Mouse (Mus musculus): ENCODE results near the gene Fam208b.

Gene Fam208b

DNA sequence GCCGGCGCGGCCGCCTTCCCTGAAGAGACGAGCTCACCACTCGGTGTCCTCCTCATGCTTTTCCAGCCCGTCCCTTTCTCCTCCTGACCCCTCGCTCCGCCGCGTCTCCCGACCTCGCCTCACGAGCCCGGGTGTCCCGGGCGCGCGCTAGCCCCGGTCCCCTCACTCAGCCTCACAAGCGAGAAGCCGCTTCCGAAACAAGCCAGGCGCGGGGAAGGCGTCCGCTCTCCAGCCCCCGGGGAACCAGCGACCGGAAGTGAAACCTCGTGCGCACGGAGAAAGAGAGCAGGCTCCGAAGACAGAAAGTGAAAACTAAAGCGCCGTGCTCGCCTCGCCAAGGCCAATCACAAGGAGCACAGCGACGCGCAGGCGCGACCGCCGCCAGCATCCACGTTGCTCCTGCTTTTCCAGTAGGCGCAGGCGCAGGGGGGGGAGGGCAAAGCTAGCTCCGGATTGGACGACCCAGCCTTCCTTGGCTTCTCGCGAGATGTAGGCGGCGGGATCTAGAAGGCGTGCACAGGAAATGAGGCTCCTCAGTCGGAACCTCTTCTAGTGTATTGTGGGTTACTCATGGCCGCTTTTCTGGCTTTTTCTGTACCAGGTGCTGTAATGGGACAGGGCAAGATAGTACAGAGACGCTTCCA is at the start of gene Fam208b:
Gene Fam208b (minus strand): TSS at position 314 of the 644 bp plus-strand sequence.
- DNase-seq (ENCODE audit: low read depth), result peak; percentile 93

DNA sequence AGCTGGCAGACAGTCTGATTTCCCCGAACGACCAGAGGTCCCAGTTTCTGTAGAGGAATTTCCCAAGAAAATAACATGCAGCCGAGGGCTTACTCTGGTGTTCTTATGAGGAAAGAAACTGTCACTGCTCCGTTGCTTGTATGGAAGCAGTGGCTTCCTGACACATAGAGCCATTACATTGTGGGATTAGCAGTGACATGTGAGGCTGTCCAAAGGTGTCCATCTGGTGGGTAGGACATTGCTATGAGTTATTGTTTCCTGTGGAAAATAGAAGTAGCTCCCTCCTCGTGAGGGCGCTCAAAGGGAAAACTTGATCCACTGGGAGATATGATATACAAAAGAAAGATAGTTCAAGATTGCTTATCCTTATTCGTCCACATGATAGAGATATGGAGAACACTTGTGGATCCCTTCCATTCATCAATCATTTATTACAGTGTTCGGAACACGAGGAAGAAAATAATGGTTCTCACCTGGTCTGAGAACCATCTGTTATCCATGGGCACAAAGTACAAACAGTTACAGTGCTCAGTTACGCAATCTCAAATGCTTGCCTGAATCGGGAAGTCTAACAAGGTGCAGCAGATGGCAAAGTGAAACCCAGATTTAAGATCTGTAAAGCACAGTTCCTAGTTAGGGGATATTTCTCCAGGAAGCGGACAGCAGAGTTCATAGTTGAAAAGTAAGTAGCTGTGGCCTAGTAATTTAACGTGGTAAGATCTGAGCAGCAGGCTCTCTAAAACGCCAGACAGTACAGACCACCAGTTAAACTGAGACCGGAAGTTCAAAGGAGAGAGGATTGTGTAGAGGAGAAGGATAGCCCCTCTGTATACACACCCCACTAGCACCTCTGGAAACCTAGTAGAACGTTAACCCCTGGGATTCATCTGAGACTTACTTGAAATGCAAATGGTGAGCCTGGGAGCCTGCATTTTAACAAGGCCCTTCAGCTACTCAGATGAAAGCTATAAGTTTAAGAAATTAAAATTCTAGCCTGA is 48.6 kb upstream of the Fam208b start:
- DNase-seq (ENCODE audit: low read depth), result no peak

DNA sequence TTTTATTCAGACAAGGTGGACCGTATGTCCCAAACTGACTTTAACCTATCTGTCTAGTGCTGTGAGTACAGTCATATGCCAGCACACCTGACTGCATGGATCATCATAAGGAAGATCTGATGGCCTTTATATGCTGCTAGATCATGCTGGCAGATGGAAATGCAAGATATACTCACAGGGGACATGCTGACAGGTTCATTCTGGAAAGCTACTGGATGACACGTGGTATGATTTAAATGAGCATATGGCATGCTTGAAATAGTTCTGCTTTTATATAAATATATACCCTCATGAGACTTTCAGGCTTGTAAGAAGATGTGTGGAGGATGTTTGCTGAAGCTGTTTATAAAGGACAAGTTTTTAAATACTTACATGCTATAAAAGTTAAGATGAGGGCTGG is 43.5 kb upstream of the Fam208b start:
- no peak for DNase-seq (ENCODE audit: low read depth)

- DNase-seq (ENCODE audit: low read depth), result no peak
Observed at GRCm38 (mm10) chr13:3650569-3650968, 39.7 kb upstream of the Fam208b start.

- DNase-seq (ENCODE audit: low read depth), result no peak
Observed at GRCm38 (mm10) chr13:3646566-3646965, 35.7 kb upstream of the Fam208b start.

DNA sequence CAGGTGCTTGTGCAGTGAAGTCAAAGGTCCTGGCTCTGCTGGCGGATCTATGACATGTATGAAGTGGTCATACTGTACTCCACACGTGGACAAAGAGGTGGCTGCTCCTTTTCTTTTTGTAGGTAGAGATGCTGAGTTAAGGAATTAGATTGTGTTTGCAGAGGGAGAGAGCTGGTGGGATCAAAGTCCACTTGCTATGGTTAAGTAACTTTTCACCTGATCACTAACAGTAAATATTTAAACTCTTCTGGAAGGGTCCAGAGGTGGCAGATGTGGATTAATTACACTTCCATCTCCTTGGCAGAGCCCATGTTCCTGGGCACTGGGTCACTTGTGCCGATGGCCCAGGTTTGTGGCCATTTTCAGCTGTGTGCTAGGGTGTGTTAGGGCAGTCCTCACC is 35.0 kb upstream of the Fam208b start:
- no peak for DNase-seq (ENCODE audit: low read depth)

DNA sequence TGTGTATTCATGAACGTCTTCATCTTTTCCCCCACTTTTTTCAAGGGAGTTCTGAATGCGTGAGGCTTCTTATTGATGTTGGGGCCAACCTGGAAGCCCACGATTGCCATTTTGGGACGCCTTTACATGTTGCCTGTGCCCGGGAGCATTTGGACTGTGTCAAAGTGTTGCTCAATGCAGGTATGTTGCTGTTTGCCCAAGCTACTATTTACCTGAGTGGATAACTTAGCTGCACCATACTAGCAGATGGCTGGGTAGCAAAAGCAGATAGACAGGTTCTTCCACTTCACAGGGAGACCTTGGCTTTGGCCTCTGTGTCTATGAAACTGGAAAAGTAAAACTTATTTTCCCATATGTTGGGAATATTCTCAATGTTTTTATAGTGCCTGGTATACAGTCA is 34.0 kb upstream of the Fam208b start:
- DNase-seq (ENCODE audit: low read depth), result no peak

DNA sequence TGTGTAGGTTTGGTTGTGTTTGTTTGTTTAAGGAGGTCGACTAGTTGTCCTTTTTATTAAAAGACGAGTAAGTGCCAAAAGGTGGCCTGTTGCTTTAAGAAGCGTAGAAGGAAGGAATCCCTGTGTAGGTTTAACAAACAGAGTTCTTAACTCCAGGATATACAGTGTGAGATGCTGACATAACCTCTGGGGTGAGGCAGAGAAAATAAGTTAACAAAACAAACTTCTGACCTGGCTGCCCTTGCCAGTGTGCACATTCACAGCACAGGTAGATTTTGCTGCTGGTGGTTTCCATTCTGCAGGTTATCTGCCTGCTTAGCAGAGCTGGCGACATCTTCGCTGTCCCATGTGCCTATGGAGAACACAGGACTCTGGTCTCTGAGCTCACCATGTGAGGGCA is 31.6 kb upstream of the Fam208b start:
- no peak for DNase-seq (ENCODE audit: low read depth)

DNA sequence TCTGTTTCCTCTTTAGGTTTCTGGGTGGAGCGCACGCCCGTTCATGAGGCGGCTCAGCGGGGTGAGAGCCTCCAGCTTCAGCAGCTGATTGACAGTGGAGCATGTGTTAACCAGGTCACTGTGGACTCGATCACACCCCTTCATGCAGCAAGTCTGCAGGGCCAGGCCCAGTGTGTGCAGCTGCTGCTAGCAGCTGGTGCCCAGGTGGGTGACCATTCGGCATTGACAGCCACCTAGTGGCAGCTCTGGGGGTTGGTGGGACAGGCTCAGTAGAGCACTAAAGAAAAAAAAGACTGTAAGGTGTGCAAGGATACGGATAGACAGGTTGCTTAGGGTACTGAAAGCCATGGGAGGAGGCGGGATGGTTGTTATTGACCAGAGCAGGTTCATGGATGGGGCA is 31.1 kb upstream of the Fam208b start:
- no peak for DNase-seq (ENCODE audit: low read depth)

DNA sequence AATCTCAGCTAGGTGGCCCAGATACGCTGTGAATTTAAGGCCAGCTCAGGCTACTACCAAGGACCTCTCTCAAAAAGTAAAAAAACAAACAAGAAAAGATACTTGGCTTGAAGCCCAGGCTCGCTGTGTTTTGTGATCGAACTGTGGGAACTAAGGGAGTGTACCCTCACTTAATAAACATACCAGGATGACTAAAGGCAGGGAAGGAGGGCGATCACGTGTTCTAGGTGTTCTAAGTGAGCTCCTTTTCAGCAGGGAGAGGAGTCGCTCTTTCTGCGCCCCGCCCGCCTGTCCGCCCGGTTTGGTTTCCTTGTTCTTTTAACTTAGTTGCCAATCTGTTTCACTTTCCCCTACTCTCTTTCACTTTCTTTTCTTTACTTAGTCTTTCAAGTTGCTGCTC is 25.9 kb upstream of the Fam208b start:
- DNase-seq (ENCODE audit: low read depth), result no peak

DNA sequence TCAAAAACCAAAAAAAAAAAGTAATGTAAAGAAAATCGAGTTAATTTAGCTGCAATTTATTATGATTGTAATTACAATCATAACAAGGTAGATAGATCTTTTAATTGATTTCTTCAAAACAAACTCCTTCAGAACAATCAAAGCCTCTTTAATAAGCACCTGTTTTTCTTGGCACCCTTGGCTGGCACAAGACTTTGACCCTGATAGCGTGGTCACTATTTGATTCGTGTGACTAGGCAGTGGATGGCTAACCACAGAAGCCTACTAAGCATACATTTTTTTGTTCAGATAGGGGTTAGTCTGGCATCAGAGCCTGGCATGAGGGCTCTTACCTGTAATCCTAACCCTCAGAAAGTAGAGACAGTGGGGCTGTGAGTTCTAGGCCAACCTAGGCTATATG is 24.2 kb upstream of the Fam208b start:
- DNase-seq (ENCODE audit: low read depth), result no peak

DNA sequence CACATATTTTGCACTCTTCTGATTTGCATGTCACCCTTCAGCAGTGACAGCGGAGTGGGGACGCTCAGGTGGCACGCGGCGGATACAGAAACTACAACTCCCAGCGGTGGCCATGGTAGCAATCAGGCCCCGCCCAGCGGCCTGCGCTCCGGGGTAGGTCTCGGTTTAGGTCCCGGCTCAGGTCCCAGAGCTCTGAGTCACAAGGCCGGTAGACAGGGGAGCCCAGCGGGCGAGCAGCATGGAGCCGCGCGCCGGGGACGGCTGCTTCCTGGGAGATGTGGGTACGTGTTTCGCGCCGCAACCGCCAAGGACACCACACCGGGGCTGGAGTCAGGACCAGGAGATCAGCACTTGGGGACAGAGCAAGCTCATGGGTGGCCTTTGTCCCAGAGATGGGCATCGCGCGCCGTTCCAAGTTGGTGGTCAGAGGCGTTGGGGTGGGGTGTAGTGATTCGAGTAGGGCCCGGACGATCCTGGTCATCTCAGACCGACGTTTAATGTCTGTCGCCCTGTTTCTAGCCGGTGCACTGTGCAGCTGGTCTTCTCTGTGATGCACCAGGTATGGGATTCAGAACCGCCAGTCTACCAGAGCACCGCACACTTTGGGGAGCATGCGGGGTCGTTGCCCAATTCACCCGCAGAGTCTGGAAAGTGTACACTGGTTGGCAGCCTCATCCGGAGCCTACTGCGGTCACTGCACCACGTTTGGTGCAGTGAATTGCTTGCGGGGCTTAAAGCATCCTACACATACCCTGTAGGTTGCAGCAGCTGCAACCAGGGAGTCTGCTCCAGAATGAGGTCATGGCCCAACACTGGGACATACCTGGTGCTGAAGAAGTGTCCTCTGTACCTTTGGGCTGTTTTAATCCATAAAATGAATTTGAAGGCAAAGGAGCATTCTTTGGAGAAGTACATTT is 23.2 kb upstream of the Fam208b start, which contains the start of gene Asb13:
Gene Asb13 (plus strand): TSS at position 138 of the 917 bp plus-strand sequence.
- peak; percentile 66 for DNase-seq (ENCODE audit: low read depth)

GRCm38 (mm10) chr13:3633131-3633530 is 22.2 kb upstream of the Fam208b start:
- DNase-seq (ENCODE audit: low read depth), result no peak

- DNase-seq (ENCODE audit: low read depth), result no peak
Observed at GRCm38 (mm10) chr13:3632551-3632950, 21.6 kb upstream of the Fam208b start.

DNA sequence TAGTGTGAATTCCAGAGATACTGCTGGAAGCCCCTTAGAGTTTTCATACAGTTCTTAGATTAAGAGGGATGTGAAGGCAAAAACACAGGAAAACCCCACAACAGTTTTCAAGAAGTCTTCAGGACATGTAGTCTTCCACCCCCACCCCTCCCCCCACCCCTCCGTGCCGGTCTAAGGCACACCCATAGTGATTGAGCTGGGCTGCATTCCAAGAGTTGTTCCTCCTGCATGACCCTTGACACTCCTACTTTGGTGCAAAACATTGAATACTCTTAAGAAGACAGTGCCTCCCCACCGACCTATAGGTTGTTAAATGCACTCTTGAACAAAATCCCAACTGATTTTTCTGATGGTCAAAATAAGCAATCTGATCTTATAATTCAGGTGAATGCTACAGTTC is 17.2 kb upstream of the Fam208b start:
- no peak for DNase-seq (ENCODE audit: low read depth)

- DNase-seq (ENCODE audit: low read depth), result no peak
Observed at GRCm38 (mm10) chr13:3627139-3627538, 16.2 kb upstream of the Fam208b start.

DNA sequence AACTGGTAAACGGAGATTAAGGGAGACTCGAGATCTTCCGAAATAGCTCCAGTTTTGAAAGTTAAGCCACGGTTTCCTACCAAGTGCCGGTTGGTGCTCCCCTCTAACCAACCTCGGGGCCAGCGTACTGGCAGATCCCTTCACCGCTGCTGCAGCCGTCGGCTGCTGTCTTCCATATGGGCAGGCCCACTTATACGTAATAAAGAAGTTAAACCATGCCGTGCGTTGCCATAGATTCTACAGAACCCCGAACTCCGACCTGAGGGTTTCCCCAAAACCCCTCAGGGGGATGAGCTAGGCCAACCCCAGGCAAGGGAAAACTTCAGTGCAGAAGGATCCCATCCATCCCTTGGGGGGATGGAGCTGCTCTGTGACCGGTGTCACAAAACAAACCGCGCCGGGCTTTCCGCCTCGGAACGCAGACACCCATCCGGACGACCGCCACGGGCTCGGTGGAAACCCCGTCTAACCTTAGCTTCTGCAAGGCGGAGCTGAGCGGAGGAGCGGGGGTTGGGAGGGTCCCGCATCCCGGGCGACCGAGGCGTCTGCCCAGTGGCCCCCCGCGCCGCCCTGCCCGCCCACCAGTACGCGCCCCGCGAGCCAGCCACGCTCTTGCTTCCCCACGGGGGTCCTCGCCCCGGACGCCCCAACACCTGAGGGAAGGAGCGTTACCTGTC is 652 bp downstream of the Fam208b start:
- peak; percentile 50 for DNase-seq (ENCODE audit: low read depth)

DNA sequence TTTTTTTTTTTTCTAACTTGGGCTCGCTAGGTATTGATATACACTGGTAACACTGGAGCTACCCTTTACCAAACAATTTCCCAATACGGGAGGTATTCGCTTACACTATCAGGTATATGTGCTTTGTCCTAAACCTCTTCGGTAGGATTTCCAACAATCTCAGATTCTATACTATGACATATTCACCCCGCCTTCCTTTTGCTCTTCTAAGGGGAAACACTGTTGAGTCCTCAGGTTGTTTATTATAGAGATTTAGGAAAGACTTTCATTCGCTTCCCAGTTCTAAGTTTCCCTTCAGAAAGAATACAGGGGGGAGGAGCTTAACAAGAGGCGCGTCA is 1.2 kb downstream of the Fam208b start:
- DNase-seq (ENCODE audit: low read depth), result no peak

DNA sequence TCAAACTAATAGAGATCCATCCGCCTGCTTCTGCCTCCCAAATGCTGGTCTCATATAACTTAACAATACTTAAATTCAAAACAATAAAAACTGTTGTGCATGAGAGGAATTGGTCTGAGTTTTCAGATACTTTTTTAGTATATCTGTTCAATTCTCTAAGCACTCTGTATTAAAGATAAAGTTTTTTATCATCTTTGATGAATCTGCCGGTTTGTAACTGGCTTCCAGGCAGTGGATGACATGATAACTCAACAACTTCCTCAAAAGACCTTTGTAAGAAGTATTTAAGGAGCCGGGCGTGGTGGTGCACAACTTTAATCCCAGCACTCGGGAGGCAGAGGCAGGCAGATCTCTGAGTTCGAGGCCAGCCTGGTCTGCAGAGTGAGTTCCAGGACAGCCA is 14.7 kb downstream of the Fam208b start:
- no peak for DNase-seq (ENCODE audit: low read depth)

GRCm38 (mm10) chr13:3594311-3594710 is 16.6 kb downstream of the Fam208b start:
- DNase-seq (ENCODE audit: low read depth), result no peak

GRCm38 (mm10) chr13:3590789-3591188 is 20.1 kb downstream of the Fam208b start:
- DNase-seq (ENCODE audit: low read depth), result no peak

- DNase-seq (ENCODE audit: low read depth), result no peak
Observed at GRCm38 (mm10) chr13:3563953-3564352, 47.0 kb downstream of the Fam208b start.
